Mouse (Mus musculus): ENCODE measurements at regions not wholly inside any gene's neighbourhood (a gene's known extent, or its start where the extent isn't known, plus 50 kb on each side); places are given as distances from the start of the nearest gene placed in this dataset.

- Histone ChIP-seq H3K4me2 (ENCODE audit: low read length) (no peak overlapping the region), H3K9me3 (ENCODE audit: control insufficient read depth, low read length) (no peaks in the 10 kb centered on the region), H3K4me3 (ENCODE audit: low read depth, low read length) (no peak overlapping the region), H3K36me3 (ENCODE audit: control insufficient read depth, insufficient read depth, low read length) (no peaks in the 10 kb centered on the region), H3K27me3 (replicated peaks; ENCODE audit: control insufficient read depth, insufficient read depth, low read length) (no peaks in the 10 kb centered on the region), H3K9ac (ENCODE audit: low read length) (no peak overlapping the region), H3K27ac (ENCODE audit: low read depth) (no peak overlapping the region), H3K4me1 (replicated peaks; ENCODE audit: control insufficient read depth, insufficient read depth, low read length) (0 out of 2 replicates have a peak, but pooled peaks cover 1% of the 10 kb centered on the region)
- ATAC-seq (replicated peaks; ENCODE audit: low FRiP score, low TSS enrichment, low read depth) = no peak
- WGBS = 76% methylated on average over 8 of the region's 8 CpGs
- DNase-seq (ENCODE audit: low spot score) = no peak
Observed at GRCm38 (mm10) chr8:115524713-115525112, 182.9 kb downstream of the Maf start.

- H3K4me1 ChIP-seq (replicated peaks; ENCODE audit: control insufficient read depth, insufficient read depth, low read length) = no peaks in the 10 kb centered on the region
- H3K9me3 ChIP-seq (ENCODE audit: control insufficient read depth, low read length) = no peaks in the 10 kb centered on the region
- DNase-seq (ENCODE audit: low spot score) (no peak), ATAC-seq (replicated peaks; ENCODE audit: low FRiP score, low TSS enrichment, low read depth) (peak; percentile 81)
- no peak overlapping the region for H3K9ac ChIP-seq (ENCODE audit: low read length)
- H3K4me3 ChIP-seq (ENCODE audit: low read depth, low read length) = no peak overlapping the region
- no peaks in the 10 kb centered on the region for H3K27me3 ChIP-seq (replicated peaks; ENCODE audit: control insufficient read depth, insufficient read depth, low read length)
- 68% methylated on average over 5 of the region's 5 CpGs for WGBS
- no peaks in the 10 kb centered on the region for H3K36me3 ChIP-seq (ENCODE audit: control insufficient read depth, insufficient read depth, low read length)
- no peak overlapping the region for H3K4me2 ChIP-seq (ENCODE audit: low read length)
- H3K27ac ChIP-seq (ENCODE audit: low read depth) = no peak overlapping the region
Observed at GRCm38 (mm10) chr8:115522527-115522926, 185.1 kb downstream of the Maf start.

- H3K4me1 ChIP-seq (replicated peaks; ENCODE audit: control insufficient read depth, insufficient read depth, low read length) = no peaks in the 10 kb centered on the region
- 57% methylated on average over 4 of the region's 4 CpGs for WGBS
- no peaks in the 10 kb centered on the region for H3K36me3 ChIP-seq (ENCODE audit: control insufficient read depth, insufficient read depth, low read length)
- H3K9ac ChIP-seq (ENCODE audit: low read length) = no peak overlapping the region
- H3K27ac ChIP-seq (ENCODE audit: low read depth) = no peak overlapping the region
- H3K27me3 ChIP-seq (replicated peaks; ENCODE audit: control insufficient read depth, insufficient read depth, low read length) = no peaks in the 10 kb centered on the region
- no peak for DNase-seq (ENCODE audit: low spot score)
- H3K4me2 ChIP-seq (ENCODE audit: low read length) = no peak overlapping the region
- H3K4me3 ChIP-seq (ENCODE audit: low read depth, low read length) = no peak overlapping the region
- no peak for ATAC-seq (replicated peaks; ENCODE audit: low FRiP score, low TSS enrichment, low read depth)
- no peaks in the 10 kb centered on the region for H3K9me3 ChIP-seq (ENCODE audit: control insufficient read depth, low read length)
Observed at GRCm38 (mm10) chr8:115515647-115516046, 191.9 kb downstream of the Maf start.

DNA sequence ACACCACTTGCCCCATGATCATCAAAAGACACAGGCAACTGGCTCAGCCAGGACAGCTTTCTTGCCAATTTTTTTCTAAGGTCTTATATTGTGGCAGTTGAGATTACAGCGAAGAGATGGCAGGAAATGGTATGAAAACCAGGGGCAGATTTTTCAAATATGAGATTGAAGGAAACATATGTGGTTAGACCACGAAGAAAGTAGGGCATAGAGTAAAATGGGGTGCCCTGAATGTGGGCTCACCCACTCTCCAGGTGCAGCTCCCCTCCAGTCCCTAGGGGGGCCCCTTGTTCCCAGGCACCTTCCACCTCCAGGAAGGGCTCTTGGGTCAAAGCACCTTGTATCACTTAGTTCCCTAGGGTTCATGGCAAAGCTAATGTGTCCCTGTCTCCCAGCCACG lies 193.1 kb downstream of the Maf start:
- Histone ChIP-seq H3K27ac (ENCODE audit: low read depth) (no peak overlapping the region), H3K9ac (ENCODE audit: low read length) (no peak overlapping the region), H3K4me2 (ENCODE audit: low read length) (no peak overlapping the region), H3K36me3 (ENCODE audit: control insufficient read depth, insufficient read depth, low read length) (no peaks in the 10 kb centered on the region), H3K4me3 (ENCODE audit: low read depth, low read length) (no peak overlapping the region), H3K27me3 (replicated peaks; ENCODE audit: control insufficient read depth, insufficient read depth, low read length) (no peaks in the 10 kb centered on the region), H3K9me3 (ENCODE audit: control insufficient read depth, low read length) (no peaks in the 10 kb centered on the region), H3K4me1 (replicated peaks; ENCODE audit: control insufficient read depth, insufficient read depth, low read length) (no peaks in the 10 kb centered on the region)
- ATAC-seq (replicated peaks; ENCODE audit: low FRiP score, low TSS enrichment, low read depth) (no peak), DNase-seq (ENCODE audit: low spot score) (no peak)
- WGBS = 71% methylated on average over 3 of the region's 3 CpGs

- no peak for DNase-seq (ENCODE audit: low spot score)
- no peak for ATAC-seq (replicated peaks; ENCODE audit: low FRiP score, low TSS enrichment, low read depth)
- Histone ChIP-seq H3K4me3 (ENCODE audit: low read depth, low read length) (no peak overlapping the region), H3K9ac (ENCODE audit: low read length) (no peak overlapping the region), H3K36me3 (ENCODE audit: control insufficient read depth, insufficient read depth, low read length) (no peaks in the 10 kb centered on the region), H3K27ac (ENCODE audit: low read depth) (no peak overlapping the region), H3K4me2 (ENCODE audit: low read length) (no peak overlapping the region), H3K9me3 (ENCODE audit: control insufficient read depth, low read length) (no peaks in the 10 kb centered on the region), H3K27me3 (replicated peaks; ENCODE audit: control insufficient read depth, insufficient read depth, low read length) (no peaks in the 10 kb centered on the region), H3K4me1 (replicated peaks; ENCODE audit: control insufficient read depth, insufficient read depth, low read length) (no peaks in the 10 kb centered on the region)
- 91% methylated on average over 4 of the region's 4 CpGs for WGBS
Observed at GRCm38 (mm10) chr8:115507180-115507579, 200.4 kb downstream of the Maf start.

DNA sequence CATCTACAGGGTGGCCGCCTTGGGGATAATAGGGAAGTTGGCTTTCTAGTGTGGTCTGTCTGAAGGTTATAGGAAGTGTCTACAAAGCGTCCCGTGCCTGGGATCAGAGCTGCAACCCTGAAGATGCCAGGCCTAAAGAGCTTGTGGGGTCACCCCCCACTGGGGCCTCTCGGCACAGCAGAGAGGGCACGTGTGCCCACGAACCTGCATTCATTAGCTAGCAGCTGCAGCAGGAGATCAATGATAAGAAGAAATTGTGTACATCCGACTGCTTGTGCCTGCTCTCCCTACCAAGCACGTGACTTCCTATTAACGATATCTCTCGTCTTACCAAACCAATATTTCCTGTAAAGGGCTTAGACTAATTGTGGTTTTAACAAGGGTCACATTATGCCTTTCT lies 200.9 kb downstream of the Maf start:
- ATAC-seq (replicated peaks; ENCODE audit: low FRiP score, low TSS enrichment, low read depth) (no peak), DNase-seq (ENCODE audit: low spot score) (no peak)
- H3K27me3 ChIP-seq (replicated peaks; ENCODE audit: control insufficient read depth, insufficient read depth, low read length) = no peaks in the 10 kb centered on the region
- H3K4me1 ChIP-seq (replicated peaks; ENCODE audit: control insufficient read depth, insufficient read depth, low read length) = no peaks in the 10 kb centered on the region
- 69% methylated on average over 10 of the region's 10 CpGs for WGBS
- no peaks in the 10 kb centered on the region for H3K9me3 ChIP-seq (ENCODE audit: control insufficient read depth, low read length)
- no peak overlapping the region for H3K4me2 ChIP-seq (ENCODE audit: low read length)
- no peak overlapping the region for H3K9ac ChIP-seq (ENCODE audit: low read length)
- H3K27ac ChIP-seq (ENCODE audit: low read depth) = no peak overlapping the region
- H3K4me3 ChIP-seq (ENCODE audit: low read depth, low read length) = no peak overlapping the region
- no peaks in the 10 kb centered on the region for H3K36me3 ChIP-seq (ENCODE audit: control insufficient read depth, insufficient read depth, low read length)

GRCm38 (mm10) chr8:115496016-115496415 lies 211.6 kb downstream of the Maf start:
- H3K9me3 ChIP-seq (ENCODE audit: control insufficient read depth, low read length) = no peaks in the 10 kb centered on the region
- H3K36me3 ChIP-seq (ENCODE audit: control insufficient read depth, insufficient read depth, low read length) = no peaks in the 10 kb centered on the region
- no peak for ATAC-seq (replicated peaks; ENCODE audit: low FRiP score, low TSS enrichment, low read depth)
- no peaks in the 10 kb centered on the region for H3K4me1 ChIP-seq (replicated peaks; ENCODE audit: control insufficient read depth, insufficient read depth, low read length)
- no peak overlapping the region for H3K4me3 ChIP-seq (ENCODE audit: low read depth, low read length)
- H3K4me2 ChIP-seq (ENCODE audit: low read length) = no peak overlapping the region
- no peaks in the 10 kb centered on the region for H3K27me3 ChIP-seq (replicated peaks; ENCODE audit: control insufficient read depth, insufficient read depth, low read length)
- no peak overlapping the region for H3K27ac ChIP-seq (ENCODE audit: low read depth)
- no peak overlapping the region for H3K9ac ChIP-seq (ENCODE audit: low read length)
- WGBS = 86% methylated on average over 1 of the region's 1 CpGs
- no peak for DNase-seq (ENCODE audit: low spot score)

- Histone ChIP-seq H3K27ac (ENCODE audit: low read depth) (no peak overlapping the region), H3K27me3 (replicated peaks; ENCODE audit: control insufficient read depth, insufficient read depth, low read length) (no peaks in the 10 kb centered on the region), H3K9ac (ENCODE audit: low read length) (no peak overlapping the region), H3K4me3 (ENCODE audit: low read depth, low read length) (no peak overlapping the region), H3K9me3 (ENCODE audit: control insufficient read depth, low read length) (no peaks in the 10 kb centered on the region), H3K4me2 (ENCODE audit: low read length) (no peak overlapping the region), H3K36me3 (ENCODE audit: control insufficient read depth, insufficient read depth, low read length) (no peaks in the 10 kb centered on the region), H3K4me1 (replicated peaks; ENCODE audit: control insufficient read depth, insufficient read depth, low read length) (no peaks in the 10 kb centered on the region)
- 88% methylated on average over 8 of the region's 8 CpGs for WGBS
- no peak for DNase-seq (ENCODE audit: low spot score)
- no peak for ATAC-seq (replicated peaks; ENCODE audit: low FRiP score, low TSS enrichment, low read depth)
Observed at GRCm38 (mm10) chr8:115494353-115494752, 213.2 kb downstream of the Maf start.

DNA sequence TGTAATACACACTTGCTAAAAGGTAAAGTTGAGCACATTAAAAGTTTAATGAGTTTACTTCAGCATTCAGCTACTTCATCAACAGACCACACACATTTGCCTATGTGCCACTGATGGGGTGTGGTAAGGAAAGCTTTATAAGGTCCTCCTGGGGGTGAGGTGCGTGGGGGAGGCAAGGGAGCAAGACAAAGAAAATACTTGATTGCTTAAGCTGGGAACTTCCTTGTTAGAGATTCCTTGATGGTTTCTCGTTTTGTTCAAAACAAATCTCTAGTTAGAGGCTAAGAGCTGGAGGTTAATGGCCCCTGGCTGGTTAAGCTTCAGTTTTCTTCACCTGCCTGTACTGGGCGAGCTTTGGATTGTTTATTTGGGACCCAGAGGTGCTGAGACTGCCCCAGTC lies 220.7 kb downstream of the Maf start:
- WGBS = 32% methylated on average over 3 of the region's 3 CpGs
- no peak for ATAC-seq (replicated peaks; ENCODE audit: low FRiP score, low TSS enrichment, low read depth)
- no peaks in the 10 kb centered on the region for H3K36me3 ChIP-seq (ENCODE audit: control insufficient read depth, insufficient read depth, low read length)
- no peak overlapping the region for H3K4me2 ChIP-seq (ENCODE audit: low read length)
- H3K27me3 ChIP-seq (replicated peaks; ENCODE audit: control insufficient read depth, insufficient read depth, low read length) = no peaks in the 10 kb centered on the region
- H3K27ac ChIP-seq (ENCODE audit: low read depth) = no peak overlapping the region
- no peak for DNase-seq (ENCODE audit: low spot score)
- H3K9me3 ChIP-seq (ENCODE audit: control insufficient read depth, low read length) = no peaks in the 10 kb centered on the region
- H3K4me3 ChIP-seq (ENCODE audit: low read depth, low read length) = no peak overlapping the region
- no peak overlapping the region for H3K9ac ChIP-seq (ENCODE audit: low read length)
- no peaks in the 10 kb centered on the region; the same call in 1 of the 2 replicates for H3K4me1 ChIP-seq (replicated peaks; ENCODE audit: control insufficient read depth, insufficient read depth, low read length)

Data from intestine, embryonic 14.5 days (tissue).